Mouse (Mus musculus) ovary, postnatal 36 days (tissue): Measurements from ENCODE around the gene Aldh9a1.

ENCODE experiments used
- DNase-seq: peaks from one replicate; pipeline ENCODE4 v3.0.0; 2022; ENCODE audit warnings: low spot score, mixed read lengths

Gene Aldh9a1

GRCm38 (mm10) chr1:167384156-167384555 is 34.4 kb downstream of the Aldh9a1 start:
- DNase-seq = no peak

GRCm38 (mm10) chr1:167385211-167385610 is 35.4 kb downstream of the Aldh9a1 start:
- no peak for DNase-seq

GRCm38 (mm10) chr1:167385636-167386035 is 35.8 kb downstream of the Aldh9a1 start:
- no peak for DNase-seq

- DNase-seq = no peak
Observed at GRCm38 (mm10) chr1:167386466-167386865, 36.7 kb downstream of the Aldh9a1 start.

GRCm38 (mm10) chr1:167387310-167387709 is 37.5 kb downstream of the Aldh9a1 start:
- no peak for DNase-seq

GRCm38 (mm10) chr1:167387796-167388195 is 38.0 kb downstream of the Aldh9a1 start:
- no peak for DNase-seq

GRCm38 (mm10) chr1:167388571-167388970 is 38.8 kb downstream of the Aldh9a1 start:
- no peak for DNase-seq

GRCm38 (mm10) chr1:167389584-167389983 is 39.8 kb downstream of the Aldh9a1 start:
- DNase-seq = no peak

GRCm38 (mm10) chr1:167390381-167390780 is 40.6 kb downstream of the Aldh9a1 start:
- DNase-seq = no peak

- no peak for DNase-seq
Observed at GRCm38 (mm10) chr1:167391241-167391640, 41.5 kb downstream of the Aldh9a1 start.

- DNase-seq = no peak
Observed at GRCm38 (mm10) chr1:167392031-167392640, 42.3 kb downstream of the Aldh9a1 start.

- no peak for DNase-seq
Observed at GRCm38 (mm10) chr1:167392687-167393086, 42.9 kb downstream of the Aldh9a1 start.

- DNase-seq = no peak
Observed at GRCm38 (mm10) chr1:167393281-167393680, 43.5 kb downstream of the Aldh9a1 start.

GRCm38 (mm10) chr1:167393683-167394492 is 44.1 kb downstream of the Aldh9a1 start, which contains the start of gene Mgst3:
Gene Mgst3, minus strand, starts transcription at chr1:167393841.
- DNase-seq = peak; percentile 94

GRCm38 (mm10) chr1:167405237-167405636 is 55.4 kb downstream of the Aldh9a1 start:
- no peak for DNase-seq

GRCm38 (mm10) chr1:167409601-167410000 is 59.8 kb downstream of the Aldh9a1 start:
- no peak for DNase-seq

- DNase-seq = no peak
Observed at GRCm38 (mm10) chr1:167411991-167412715, 62.4 kb downstream of the Aldh9a1 start.

GRCm38 (mm10) chr1:167414846-167415245 is 65.1 kb downstream of the Aldh9a1 start:
- DNase-seq = peak; percentile 66
